Mouse (Mus musculus) embryonic facial prominence, embryonic 11.5 days (tissue): ENCODE measurements around the gene Rab3b. TPM values are rescaled to one million over a fixed set of nuclear protein-coding genes. Genes with fewer than 3 reads are reported as not detected.

Experiments
- ATAC-seq: fragments of 200-750 bp; cut with Nextera tagmentation; replicated peaks from 2 replicates; pipeline ENCODE4 v1.8.0; 2017; ENCODE audit warnings: low read depth; ENCODE audit not compliant: insufficient number of reproducible peaks, low FRiP score, low TSS enrichment
- DNase-seq: peaks from one replicate; pipeline ENCODE4 v3.0.0-alpha.2; 2015; ENCODE audit warnings: low spot score
- H3K27ac ChIP-seq: fragments of 300-500 bp; sonication (generic); replicated peaks from 2 replicates; pipeline ENCODE4 v1.5.1; 2014; ENCODE audit warnings: mild to moderate bottlenecking, low read depth, low read length, control low read depth
- H3K27me3 ChIP-seq: fragments of 300-500 bp; sonication (generic); 2 replicates; pipeline ENCODE4 v1.6.1; 2014; ENCODE audit warnings: mild to moderate bottlenecking, low read length, moderate library complexity, mixed read lengths; ENCODE audit not compliant: control insufficient read depth, insufficient read depth
- H3K36me3 ChIP-seq: fragments of 300-500 bp; sonication (generic); replicated peaks from 2 replicates; pipeline ENCODE4 v1.6.1; 2014; ENCODE audit warnings: low read depth, mild to moderate bottlenecking, low read length, moderate library complexity, mixed read lengths; ENCODE audit not compliant: control insufficient read depth, insufficient read depth
- H3K4me1 ChIP-seq: fragments of 300-500 bp; sonication (generic); 2 replicates; pipeline ENCODE4 v1.6.1; 2014; ENCODE audit warnings: low read length, mixed read lengths; ENCODE audit not compliant: control insufficient read depth, insufficient read depth
- H3K4me2 ChIP-seq: fragments of 300-500 bp; sonication (generic); 2 replicates; pipeline ENCODE4 v1.6.1; 2014; ENCODE audit warnings: low read depth, mild to moderate bottlenecking, control low read depth, low read length, moderate library complexity
- H3K4me3 ChIP-seq: fragments of 300-500 bp; sonication (generic); 2 replicates; pipeline ENCODE4 v1.5.1; 2014; ENCODE audit warnings: low read depth, low read length, control low read depth
- H3K9ac ChIP-seq: fragments of 300-500 bp; sonication (generic); replicated peaks from 2 replicates; pipeline ENCODE4 v1.6.1; 2014; ENCODE audit warnings: mild to moderate bottlenecking, control low read depth, low read length
- H3K9me3 ChIP-seq: fragments of 300-500 bp; sonication (generic); replicated peaks from 2 replicates; pipeline ENCODE4 v1.6.1; 2016; ENCODE audit warnings: mild to moderate bottlenecking, low read length, inconsistent platforms, mixed read lengths; ENCODE audit not compliant: control insufficient read depth
- WGBS: fragments of 180-500 bp; shearing (Covaris S2); extraction: QIAGEN DNeasy Blood & Tissue Kit; methylation state at CpG from one replicate; pipeline ENCODE4 v1.1.7; 2014; 5-methylcytosine and 5-hydroxymethylcytosine counted together
- polyA plus RNA-seq: library from polyadenylated mRNA; unstranded; fragments of >200 nt; fragmentation: Nextera tagmentation; extraction: Ambion mirVana; gene quantifications from 2 replicates; pipeline ENCODE4 v1.2.1, GENCODE M21; 2014

Gene Rab3b
- polyA plus RNA-seq, 1 experiment from 2014 or later = 24.9 TPM

DNA sequence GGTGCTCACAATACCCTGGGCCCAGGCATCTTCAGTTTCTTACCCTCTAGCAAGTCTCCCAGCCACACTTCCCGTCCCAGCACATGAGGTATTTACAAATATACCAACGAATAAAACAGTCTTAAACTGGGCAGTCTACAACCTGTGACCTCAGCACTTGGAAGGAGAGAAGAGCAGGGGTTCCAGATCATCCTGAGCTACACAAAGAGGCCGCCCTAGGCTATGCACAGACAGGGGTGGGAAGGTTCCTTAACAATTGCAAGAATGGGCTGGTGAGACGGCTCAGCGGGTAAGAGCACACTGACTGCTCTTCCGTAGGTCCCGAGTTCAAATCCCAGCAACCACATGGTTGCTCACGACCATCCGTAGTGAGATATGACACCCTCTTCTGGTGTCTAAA, 24.5 kb downstream of the Rab3b start:
- no peaks in the 10 kb centered on the region for H3K9me3 ChIP-seq
- no peaks in the 10 kb centered on the region for H3K36me3 ChIP-seq
- no peak overlapping the region for H3K4me3 ChIP-seq
- WGBS = 93% methylated on average over 9 of the region's 9 CpGs
- no peak overlapping the region for H3K4me2 ChIP-seq
- DNase-seq (no peak), ATAC-seq (no peak)
- H3K27me3 ChIP-seq = no peaks in the 10 kb centered on the region
- H3K9ac ChIP-seq = no peak overlapping the region
- no peak overlapping the region for H3K27ac ChIP-seq
- no peaks in the 10 kb centered on the region for H3K4me1 ChIP-seq

DNA sequence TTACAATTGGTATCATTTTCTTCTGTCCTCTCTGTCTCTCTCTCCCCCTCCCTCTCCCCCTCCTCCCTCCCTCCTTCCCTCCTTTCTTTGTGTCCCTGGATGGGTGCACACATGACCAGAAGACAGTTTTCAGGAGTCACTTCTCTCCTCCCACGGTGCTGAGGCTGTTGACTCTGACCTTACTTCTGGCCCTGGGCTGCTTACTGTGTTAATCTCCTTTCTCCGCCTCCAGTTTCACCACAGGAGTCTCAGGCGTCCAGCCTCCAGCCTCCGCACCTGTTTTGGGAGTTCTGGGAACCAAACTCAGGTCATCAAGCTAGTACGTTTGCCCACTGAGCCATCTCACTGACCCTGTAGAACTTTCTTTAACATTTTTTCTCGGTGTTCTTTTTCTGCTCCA, 25.2 kb downstream of the Rab3b start:
- DNase-seq (no peak), ATAC-seq (no peak)
- 53% methylated on average over 6 of the region's 6 CpGs for WGBS
- Histone ChIP-seq H3K27me3 (no peaks in the 10 kb centered on the region), H3K9ac (no peak overlapping the region), H3K9me3 (no peaks in the 10 kb centered on the region), H3K27ac (no peak overlapping the region), H3K4me3 (no peak overlapping the region), H3K4me2 (no peak overlapping the region), H3K36me3 (no peaks in the 10 kb centered on the region), H3K4me1 (no peaks in the 10 kb centered on the region)

DNA sequence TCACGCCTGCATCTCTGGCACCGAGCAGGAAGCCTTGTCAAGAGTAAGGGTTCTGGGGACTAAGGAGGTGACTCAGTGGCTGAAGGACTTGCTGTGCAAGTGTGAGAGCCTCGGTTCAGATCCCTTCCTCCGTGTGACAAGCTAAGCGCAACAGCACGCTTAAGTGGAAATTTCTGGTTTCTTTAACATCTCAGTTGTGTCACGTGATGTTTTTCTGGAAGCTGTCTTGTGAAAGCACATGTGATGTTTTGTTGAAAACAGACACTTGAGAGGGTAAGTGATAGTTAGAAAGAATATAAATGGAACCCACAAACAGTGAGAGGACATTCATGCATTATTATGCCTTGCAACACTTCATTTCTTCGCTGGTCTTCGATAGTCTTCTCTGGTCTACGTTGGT, 25.9 kb downstream of the Rab3b start:
- Histone ChIP-seq H3K27ac (no peak overlapping the region), H3K4me1 (no peaks in the 10 kb centered on the region), H3K4me3 (no peak overlapping the region), H3K4me2 (no peak overlapping the region), H3K36me3 (no peaks in the 10 kb centered on the region), H3K9ac (no peak overlapping the region), H3K9me3 (no peaks in the 10 kb centered on the region), H3K27me3 (no peaks in the 10 kb centered on the region)
- 86% methylated on average over 10 of the region's 10 CpGs for WGBS
- DNase-seq (no peak), ATAC-seq (no peak)

DNA sequence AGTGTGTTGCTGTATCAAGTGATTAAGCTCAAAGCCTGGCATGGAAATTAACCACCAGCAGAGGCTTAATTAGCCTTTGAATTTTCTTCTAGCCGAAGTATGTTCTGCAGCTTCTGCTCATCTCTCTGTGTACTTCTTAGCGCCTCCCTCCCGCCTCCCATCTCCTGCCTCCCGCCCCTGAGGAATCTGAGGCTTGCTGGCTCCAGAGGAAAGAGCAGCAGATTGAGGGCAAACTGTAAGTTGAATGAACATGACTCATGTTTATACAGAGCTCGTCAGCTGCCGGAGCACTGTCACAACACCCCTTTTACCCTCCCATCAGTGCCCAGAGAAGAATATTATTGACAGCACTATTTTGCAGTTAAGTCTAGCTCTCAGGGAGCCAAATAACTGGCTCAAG, 27.0 kb downstream of the Rab3b start:
- 47% methylated on average over 6 of the region's 6 CpGs for WGBS
- Histone ChIP-seq H3K4me2 (no peak overlapping the region), H3K27ac (no peak overlapping the region), H3K4me3 (no peak overlapping the region), H3K27me3 (no peaks in the 10 kb centered on the region), H3K4me1 (no peaks in the 10 kb centered on the region), H3K9ac (no peak overlapping the region), H3K36me3 (no peaks in the 10 kb centered on the region), H3K9me3 (no peaks in the 10 kb centered on the region)
- ATAC-seq (no peak), DNase-seq (peak; percentile 26)

DNA sequence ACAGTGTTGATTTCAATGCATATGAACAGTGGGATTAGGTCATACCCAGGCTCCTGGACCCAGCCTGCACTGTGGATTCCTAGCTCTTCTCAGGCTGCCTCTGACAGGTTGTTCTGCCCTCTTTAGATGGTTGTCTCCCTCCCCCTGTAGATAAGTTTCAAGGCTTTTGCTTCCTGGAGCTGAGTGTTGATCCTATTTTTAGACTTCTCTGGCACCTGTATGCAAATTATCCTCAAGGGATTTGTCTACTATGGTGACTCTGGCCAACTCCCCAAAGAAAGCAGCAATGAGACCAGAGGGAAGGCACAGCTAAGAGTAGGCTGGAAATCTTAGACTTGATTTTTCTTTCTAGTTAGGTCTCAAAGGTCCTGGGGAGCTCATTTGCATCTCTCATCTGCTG, 28.6 kb downstream of the Rab3b start:
- ATAC-seq (no peak), DNase-seq (no peak)
- no peak overlapping the region for H3K27ac ChIP-seq
- H3K4me1 ChIP-seq = no peaks in the 10 kb centered on the region
- no peak overlapping the region for H3K9ac ChIP-seq
- no peak overlapping the region for H3K4me3 ChIP-seq
- no peak overlapping the region for H3K4me2 ChIP-seq
- no peaks in the 10 kb centered on the region for H3K27me3 ChIP-seq
- H3K36me3 ChIP-seq = no peaks in the 10 kb centered on the region
- H3K9me3 ChIP-seq = no peaks in the 10 kb centered on the region

DNA sequence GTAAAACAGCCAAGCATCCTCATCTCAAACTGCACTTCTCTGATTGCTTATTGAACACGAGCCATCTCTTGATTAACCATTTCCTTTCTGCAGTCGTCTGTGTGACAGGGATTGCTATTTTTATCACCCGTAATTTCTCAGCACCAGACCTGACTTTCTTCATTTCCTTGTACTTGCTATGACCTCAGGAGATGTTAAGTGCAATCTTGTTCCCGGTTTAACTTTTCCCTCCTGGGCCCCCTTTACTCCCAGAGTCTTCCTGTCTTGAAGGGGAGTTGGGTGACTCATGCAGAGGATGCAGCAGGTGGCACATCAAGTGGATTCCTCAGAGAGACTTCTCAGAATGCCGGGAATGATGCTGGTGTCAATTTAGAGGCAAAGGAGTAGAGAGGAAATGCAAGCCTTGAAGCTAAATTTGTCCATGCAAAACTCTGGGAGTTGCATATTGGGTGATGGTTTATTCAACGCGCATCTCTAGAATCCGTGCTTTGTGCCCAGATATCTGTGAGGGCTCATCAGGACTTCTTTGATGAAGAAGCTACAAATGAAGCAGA, 31.1 kb downstream of the Rab3b start:
- ATAC-seq (no peak), DNase-seq (no peak)
- Histone ChIP-seq H3K36me3 (no peaks in the 10 kb centered on the region), H3K27me3 (no peaks in the 10 kb centered on the region), H3K4me2 (no peak overlapping the region), H3K27ac (no peak overlapping the region), H3K4me1 (no peaks in the 10 kb centered on the region), H3K9me3 (no peaks in the 10 kb centered on the region), H3K4me3 (no peak overlapping the region), H3K9ac (no peak overlapping the region)
- WGBS = 74% methylated on average over 8 of the region's 8 CpGs

DNA sequence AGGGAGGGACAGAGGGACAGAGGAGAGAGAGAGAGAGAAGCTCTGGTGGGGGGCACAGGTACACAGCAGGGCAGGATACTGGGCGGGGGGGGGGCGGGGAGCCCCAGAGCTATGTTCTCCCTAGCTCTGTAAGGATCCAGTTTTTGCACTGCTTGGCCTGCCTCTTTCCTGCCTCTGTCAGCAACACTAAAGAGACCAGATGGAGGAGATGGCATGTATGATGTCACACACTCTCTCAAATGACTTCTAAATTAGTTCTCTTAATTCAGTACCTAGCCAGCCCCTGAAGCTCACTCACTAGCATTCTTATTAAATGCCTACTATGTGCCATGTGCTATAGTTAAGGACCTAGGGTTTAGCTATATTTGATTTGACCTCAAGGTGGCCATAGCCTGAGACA, 33.0 kb downstream of the Rab3b start:
- no peaks in the 10 kb centered on the region for H3K4me1 ChIP-seq
- no peaks in the 10 kb centered on the region for H3K36me3 ChIP-seq
- DNase-seq (no peak), ATAC-seq (no peak)
- no peak overlapping the region for H3K27ac ChIP-seq
- no peak overlapping the region for H3K9ac ChIP-seq
- H3K4me2 ChIP-seq = no peak overlapping the region
- no peaks in the 10 kb centered on the region for H3K27me3 ChIP-seq
- WGBS = 40% methylated on average over 1 of the region's 2 CpGs
- no peak overlapping the region for H3K4me3 ChIP-seq
- H3K9me3 ChIP-seq = no peaks in the 10 kb centered on the region

DNA sequence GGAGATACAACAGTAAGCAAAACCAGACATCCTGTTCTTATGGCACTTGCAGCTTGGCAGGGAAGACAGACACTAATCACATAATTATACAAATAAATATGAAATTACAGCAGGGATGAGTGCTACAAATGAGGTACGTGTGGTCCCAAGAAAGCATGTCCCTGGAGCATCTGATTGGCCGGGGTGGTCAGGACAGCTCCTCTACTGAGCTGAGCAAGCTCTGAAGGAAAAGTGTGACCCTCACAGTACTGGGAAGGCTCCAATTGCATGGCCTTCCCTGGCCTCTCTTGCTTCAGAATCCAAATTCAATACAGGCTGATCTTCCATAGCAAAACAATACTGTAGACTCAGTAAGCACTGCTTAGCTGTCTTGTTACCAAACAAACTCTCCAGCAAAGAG, 34.3 kb downstream of the Rab3b start:
- H3K9me3 ChIP-seq = no peaks in the 10 kb centered on the region
- H3K4me3 ChIP-seq = no peak overlapping the region
- no peak overlapping the region for H3K27ac ChIP-seq
- 83% methylated on average over 2 of the region's 2 CpGs for WGBS
- H3K4me1 ChIP-seq = no peaks in the 10 kb centered on the region
- H3K36me3 ChIP-seq = no peaks in the 10 kb centered on the region
- H3K27me3 ChIP-seq = no peaks in the 10 kb centered on the region
- no peak overlapping the region for H3K9ac ChIP-seq
- DNase-seq (no peak), ATAC-seq (no peak)
- H3K4me2 ChIP-seq = no peak overlapping the region
